8 mouse cellular contexts compared by ENCODE assay signal in genomic region chr3:144570816-144571487, GRCm38 (mm10). TPM values are rescaled to one million over a fixed set of nuclear protein-coding genes. Genes with fewer than 3 reads are reported as not detected.
DNase-seq lines count a peak whose midpoint lies in the region; ATAC-seq and TF ChIP-seq lines count a peak whose summit lies in the region.

No protein-coding gene starts in this region.

- peak overlapping the region; percentile 92 for H3K27ac ChIP-seq in heart, embryonic 16.5 days (ENCODE audit: low read length)
- H3K27ac ChIP-seq in heart, postnatal 0 days (ENCODE audit: low read depth): peak overlapping the region; percentile 94
- peak overlapping the region; percentile 90 for H3K27ac ChIP-seq in midbrain, embryonic 11.5 days (ENCODE audit: low read depth, low read length)

- no peaks in the 10 kb centered on the region for H3K27me3 ChIP-seq in heart, embryonic 16.5 days (ENCODE audit: control insufficient read depth, insufficient read depth, low read length)
- no peaks in the 10 kb centered on the region for H3K27me3 ChIP-seq in heart, postnatal 0 days (ENCODE audit: control insufficient read depth, insufficient read depth, low read length)
- H3K27me3 ChIP-seq in midbrain, embryonic 11.5 days (ENCODE audit: control insufficient read depth, insufficient read depth, low read length): no peaks in the 10 kb centered on the region

- H3K36me3 ChIP-seq in heart, embryonic 16.5 days (ENCODE audit: control insufficient read depth, insufficient read depth): peaks cover 4% of the 10 kb centered on the region; the same call in 1 of the 2 replicates
- H3K36me3 ChIP-seq in heart, postnatal 0 days (replicated peaks; ENCODE audit: control insufficient read depth, insufficient read depth, low read length): 0 out of 2 replicates have a peak, but pooled peaks cover 9% of the 10 kb centered on the region
- H3K36me3 ChIP-seq in midbrain, embryonic 11.5 days (ENCODE audit: control insufficient read depth, insufficient read depth, low read length): no peaks in the 10 kb centered on the region

- under 1% methylated on average over 25 of the region's 25 CpGs for WGBS in heart, embryonic 16.5 days
- WGBS in heart, postnatal 0 days: under 1% methylated on average over 25 of the region's 25 CpGs
- WGBS in midbrain, embryonic 11.5 days: under 1% methylated on average over 25 of the region's 25 CpGs

- peak overlapping the region; percentile 68 for H3K4me2 ChIP-seq in heart, embryonic 16.5 days (ENCODE audit: low read depth, low read length)
- H3K4me2 ChIP-seq in heart, postnatal 0 days (ENCODE audit: low read depth, low read length): peak overlapping the region; percentile 77
- H3K4me2 ChIP-seq in midbrain, embryonic 11.5 days: peak overlapping the region; percentile 51

- H3K9me3 ChIP-seq in heart, embryonic 16.5 days (replicated peaks; ENCODE audit: control insufficient read depth, low read length): no peaks in the 10 kb centered on the region
- no peaks in the 10 kb centered on the region for H3K9me3 ChIP-seq in heart, postnatal 0 days (replicated peaks; ENCODE audit: control insufficient read depth, low read length)
- no peaks in the 10 kb centered on the region for H3K9me3 ChIP-seq in midbrain, embryonic 11.5 days (ENCODE audit: control insufficient read depth, low read length)

- peak overlapping the region; percentile 83 for H3K4me3 ChIP-seq in heart, embryonic 16.5 days (ENCODE audit: low read length)
- peak overlapping the region; percentile 89 for H3K4me3 ChIP-seq in heart, postnatal 0 days (ENCODE audit: low read depth, low read length)
- peak overlapping the region; percentile 74 for H3K4me3 ChIP-seq in midbrain, embryonic 11.5 days (ENCODE audit: low read depth, low read length)

- no peak for TF ChIP-seq EP300 in heart, postnatal 0 days (IDR thresholded peaks at IDR 0.05; ENCODE audit: low read depth)

- DNase-seq in heart, postnatal 4 days: no peak
- DNase-seq in MEL-GATA-1-ER (ENCODE audit: extremely low read depth, low read depth): peak; percentile 26
- DNase-seq in heart, postnatal 0 days (ENCODE audit: low spot score): peak; percentile 48
- DNase-seq in midbrain, embryonic 11.5 days (ENCODE audit: low spot score, missing footprints): no peak
- no peak for DNase-seq in urinary bladder, postnatal 36 days (ENCODE audit: low spot score in 2 of 2)
- DNase-seq in urinary bladder, adult 18-20 months (ENCODE audit: low spot score in 2 of 2): no peak

- TF ChIP-seq CTCF in heart, postnatal 0 days (IDR thresholded peaks at IDR 0.05; ENCODE audit: low read depth): no peak

- peak overlapping the region; percentile 92 for H3K9ac ChIP-seq in heart, embryonic 16.5 days (ENCODE audit: low read length)
- peak overlapping the region; percentile 96 for H3K9ac ChIP-seq in heart, postnatal 0 days (replicated peaks; ENCODE audit: low read depth, low read length)
- peak overlapping the region; percentile 87 for H3K9ac ChIP-seq in midbrain, embryonic 11.5 days (ENCODE audit: low read length)

- no peak for ATAC-seq in heart, embryonic 16.5 days (replicated peaks; ENCODE audit: extremely low read depth, insufficient read depth, low FRiP score)
- peak; percentile 21; the same call in 1 of the 2 replicates for ATAC-seq in heart, postnatal 0 days (ENCODE audit: insufficient read depth, low read depth)
- ATAC-seq in midbrain, embryonic 11.5 days (ENCODE audit: low FRiP score): no peak
- ATAC-seq in activated CD4-positive, CD25-positive, alpha-beta regulatory T cell, adult 4 months: no peak

- H3K4me1 ChIP-seq in heart, embryonic 16.5 days (ENCODE audit: control insufficient read depth, insufficient read depth, low read length): peaks cover 22% of the 10 kb centered on the region
- H3K4me1 ChIP-seq in heart, postnatal 0 days (ENCODE audit: control insufficient read depth, insufficient read depth): peaks cover 19% of the 10 kb centered on the region
- peaks cover 16% of the 10 kb centered on the region for H3K4me1 ChIP-seq in midbrain, embryonic 11.5 days (ENCODE audit: control insufficient read depth, insufficient read depth, low read length)

RNA-seq across cellular contexts. Expression of gene Selenof, which starts 0.8 kb away (rescaled TPM):
- polyA plus RNA-seq in heart, embryonic 16.5 days (2015; fragmentation: Nextera tagmentation; extraction: Ambion mirVana): 453 and 470 TPM in 2 replicates
- 100 to 1,000 TPM; 224 to 252 TPM for total RNA-seq in heart, postnatal 4 days (2021)
- total RNA-seq in heart, postnatal 0 days (2014; rRNA removed; ENCODE audit: low replicate concordance): 245 and 260 TPM in 2 replicates
- polyA plus RNA-seq in heart, postnatal 0 days (2015; fragmentation: Nextera tagmentation; extraction: Ambion mirVana): 416 and 439 TPM in 2 replicates
- polyA plus RNA-seq in midbrain, embryonic 11.5 days (2014; fragmentation: Nextera tagmentation; extraction: Ambion mirVana): 414 and 426 TPM in 2 replicates
- polyA plus RNA-seq in activated CD4-positive, CD25-positive, alpha-beta regulatory T cell, adult 4 months (2017; shearing (Covaris generic)): 100 to 1,000 TPM; 302 to 362 TPM

RNA-seq across cellular contexts. Expression of gene Hs2st1, which starts 1.0 kb away (rescaled TPM):
- polyA plus RNA-seq in heart, embryonic 16.5 days (2015; fragmentation: Nextera tagmentation; extraction: Ambion mirVana): 6.3 and 6.6 TPM in 2 replicates
- total RNA-seq in heart, postnatal 4 days (2021): 10 to 100 TPM; 20.8 to 23.2 TPM
- 9.0 and 16.1 TPM in 2 replicates for total RNA-seq in heart, postnatal 0 days (2014; rRNA removed; ENCODE audit: low replicate concordance)
- polyA plus RNA-seq in heart, postnatal 0 days (2015; fragmentation: Nextera tagmentation; extraction: Ambion mirVana): 3.3 and 3.5 TPM in 2 replicates
- 16.5 and 16.9 TPM in 2 replicates for polyA plus RNA-seq in midbrain, embryonic 11.5 days (2014; fragmentation: Nextera tagmentation; extraction: Ambion mirVana)
- 1 to 10 TPM; 1.9 to 3.3 TPM for polyA plus RNA-seq in activated CD4-positive, CD25-positive, alpha-beta regulatory T cell, adult 4 months (2017; shearing (Covaris generic))

Comparison
In these comparisons a context has a peak if more than half of its experiments do, and no peak if none do; other contexts are left out.
1. DNase-seq: peak in MEL-GATA-1-ER (single experiment) and heart, postnatal 0 days (single experiment); none in heart, postnatal 4 days (single experiment), midbrain, embryonic 11.5 days (single experiment), urinary bladder, postnatal 36 days (0 of 2) and urinary bladder, adult 18-20 months (0 of 2).
2. Peak in every context shown above with its lines, with median percentiles within 50 percentile points of each other: H3K27ac ChIP-seq, H3K4me2 ChIP-seq, H3K4me3 ChIP-seq and H3K9ac ChIP-seq.